Mouse (Mus musculus) lung, postnatal 4 days (tissue): ENCODE measurements around the gene Pbxip1.
"Not testable (repeated sequence)": the region's sequence is repeated elsewhere in the genome, so short reads cannot be mapped to it uniquely, and the experiment has no call there.

Experiments used
- DNase-seq, 2 experiments: peaks; one replicate each; pipeline ENCODE4 v3.0.0; 2021

Pbxip1 gene

DNA sequence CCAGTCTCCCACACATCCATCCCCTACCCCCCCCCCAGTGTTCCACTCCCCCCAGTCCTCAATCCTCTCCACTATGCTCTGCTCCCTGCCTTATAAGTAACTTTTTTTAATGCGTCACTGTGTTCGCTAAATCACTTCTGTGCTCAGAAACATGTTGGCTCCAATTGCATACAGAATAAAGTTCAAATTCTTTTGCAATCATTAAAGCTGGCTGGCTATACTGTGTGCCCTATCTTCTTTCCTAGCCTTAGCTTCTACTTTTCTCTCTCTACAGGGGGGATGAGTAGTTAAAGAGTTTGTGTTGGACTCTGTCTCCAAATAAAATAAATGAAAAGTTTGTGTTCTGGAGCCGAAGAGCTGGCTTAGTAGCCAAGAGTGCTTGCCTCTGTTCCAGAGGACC, 26.8 kb upstream of the Pbxip1 start:
- DNase-seq = no peak

- DNase-seq = no peak
These were observed 25.6 kb upstream of the Pbxip1 start for GRCm38 (mm10) chr3:89410864-89411263.

- peak; percentile 97 to 100 for DNase-seq
These were observed 24.8 kb upstream of the Pbxip1 start, which contains the start of gene Flad1 for GRCm38 (mm10) chr3:89411490-89412393. Gene Flad1, minus strand, starts transcription at chr3:89411870.

- DNase-seq = no peak
These were observed 20.3 kb upstream of the Pbxip1 start for GRCm38 (mm10) chr3:89416158-89416557.

DNA sequence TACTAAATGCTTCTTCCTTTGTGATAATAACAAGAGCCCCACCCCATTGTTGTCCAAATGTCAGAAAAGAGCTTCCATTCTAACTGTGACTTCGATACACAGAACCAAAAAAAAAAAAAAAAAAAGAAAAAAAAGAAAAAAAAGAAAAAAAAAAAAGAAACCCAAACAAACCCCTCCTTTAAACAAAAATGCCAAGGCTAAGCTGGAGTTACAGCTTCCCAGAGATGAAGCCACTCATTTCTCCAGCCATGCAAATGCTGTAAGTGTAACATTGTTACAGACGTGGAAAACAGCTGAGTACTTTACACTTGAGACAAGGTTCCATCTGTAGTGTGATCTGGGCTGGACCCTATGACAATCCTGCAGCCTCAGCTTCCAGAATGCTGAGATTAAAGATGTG, 19.4 kb upstream of the Pbxip1 start:
- no peak for DNase-seq

DNA sequence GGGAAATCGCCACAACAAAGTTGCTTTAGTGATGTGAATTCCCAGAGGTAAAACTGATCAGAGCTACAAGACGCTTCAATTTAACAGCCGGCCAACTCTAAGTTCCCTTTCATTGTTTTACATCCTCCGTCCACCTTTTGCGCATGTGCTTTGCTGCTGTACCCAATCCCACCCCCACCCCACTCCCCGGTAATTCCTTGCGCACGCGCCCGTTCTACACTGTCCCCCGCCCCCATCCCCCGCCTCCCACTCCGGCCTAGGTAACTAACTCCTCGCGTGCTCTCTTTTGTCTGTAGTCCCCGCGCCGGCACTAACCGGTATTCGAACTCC, 18.7 kb upstream of the Pbxip1 start:
- no peak for DNase-seq

GRCm38 (mm10) chr3:89418170-89418860, 18.2 kb upstream of the Pbxip1 start, which contains the start of the genes Cks1b and Shc1:
Gene Cks1b, minus strand, starts transcription at chr3:89418383.
Gene Shc1, plus strand, starts transcription at chr3:89418443.
- DNase-seq = peak; percentile 95 to 98

DNA sequence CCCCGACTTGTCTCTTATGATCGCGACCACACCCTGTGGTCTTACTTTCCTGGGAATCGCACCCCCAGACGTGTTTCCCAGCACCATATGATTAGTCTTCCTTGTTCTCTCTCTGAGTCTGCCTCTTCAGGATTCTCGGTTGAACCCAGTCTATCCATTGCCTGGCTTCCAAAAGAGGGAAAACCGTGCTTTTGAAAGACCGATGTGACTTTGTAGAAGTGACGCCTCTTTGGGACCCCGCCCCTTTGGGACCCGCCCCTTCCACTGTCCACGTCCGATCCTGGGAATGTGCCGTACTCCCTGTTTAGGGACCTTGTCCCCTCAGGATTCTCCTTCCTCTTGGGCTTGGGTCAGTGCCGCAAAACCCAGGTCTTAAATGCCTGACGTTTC, 17.6 kb upstream of the Pbxip1 start:
- DNase-seq = peak; percentile 89 to 90

- DNase-seq = peak; percentile 82 to 84
These were observed 16.9 kb upstream of the Pbxip1 start for GRCm38 (mm10) chr3:89419571-89419970.

- peak; percentile 52 for DNase-seq
These were observed 16.5 kb upstream of the Pbxip1 start for GRCm38 (mm10) chr3:89419981-89420380.

DNA sequence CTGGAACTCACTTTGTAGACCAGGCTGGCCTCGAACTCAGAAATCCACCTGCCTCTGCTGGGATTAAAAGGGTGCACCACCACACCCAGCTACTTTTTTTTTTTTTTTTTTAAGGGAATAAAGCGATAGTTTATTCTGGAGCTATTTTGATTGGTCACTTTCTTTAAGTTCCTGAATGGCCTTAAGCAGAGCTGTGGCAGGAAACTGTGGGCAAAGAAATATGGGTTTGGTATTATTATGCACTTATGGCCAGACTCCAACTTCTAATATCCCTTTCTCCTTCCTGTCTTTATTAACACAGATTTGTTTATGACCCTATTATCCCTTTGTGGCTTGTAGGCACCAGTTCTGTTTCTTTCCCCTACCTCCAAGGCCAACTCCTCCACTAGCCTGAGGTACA, 16.1 kb upstream of the Pbxip1 start:
- DNase-seq = no peak

DNA sequence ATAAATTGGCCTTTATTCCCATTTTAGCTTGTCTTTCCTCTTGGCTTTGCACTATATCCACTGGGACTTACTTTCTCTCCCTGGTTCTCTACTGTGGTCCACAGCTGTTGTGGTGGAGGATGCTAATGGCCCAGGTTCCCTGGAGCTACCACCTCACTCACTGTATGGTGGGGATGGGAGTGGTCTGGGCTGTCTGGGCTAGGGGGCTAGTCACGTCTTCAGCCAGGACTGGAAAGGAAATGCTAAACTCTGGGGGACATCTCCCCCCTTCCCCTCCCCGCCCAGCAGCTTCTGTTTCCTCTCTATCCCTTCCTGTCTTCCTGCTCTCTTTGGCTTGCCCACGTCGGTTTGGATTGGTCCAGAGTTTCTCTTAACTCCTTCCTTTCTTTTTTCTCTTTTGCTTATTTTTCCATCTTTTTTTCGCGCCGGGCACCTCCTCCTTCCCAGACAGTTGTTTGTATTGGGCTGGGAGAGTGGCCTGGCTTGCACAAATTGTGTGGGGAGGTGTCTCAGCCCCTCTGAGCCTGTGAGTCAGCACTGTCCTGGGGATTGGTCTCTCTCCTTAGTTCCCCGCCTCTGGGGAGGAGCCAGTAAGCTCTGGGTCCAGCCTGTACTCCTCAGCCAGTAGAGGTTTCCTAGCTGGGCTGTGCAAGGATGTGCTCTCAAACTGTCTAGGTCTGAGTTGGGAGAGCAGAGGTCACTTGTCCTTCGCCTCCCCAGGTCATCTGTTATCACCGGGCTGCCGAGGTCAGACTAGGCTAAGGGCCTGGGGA, 15.3 kb upstream of the Pbxip1 start:
- DNase-seq = peak; percentile 88 to 93

GRCm38 (mm10) chr3:89421810-89422473, 14.6 kb upstream of the Pbxip1 start:
- DNase-seq = peak; percentile 35 to 63

DNA sequence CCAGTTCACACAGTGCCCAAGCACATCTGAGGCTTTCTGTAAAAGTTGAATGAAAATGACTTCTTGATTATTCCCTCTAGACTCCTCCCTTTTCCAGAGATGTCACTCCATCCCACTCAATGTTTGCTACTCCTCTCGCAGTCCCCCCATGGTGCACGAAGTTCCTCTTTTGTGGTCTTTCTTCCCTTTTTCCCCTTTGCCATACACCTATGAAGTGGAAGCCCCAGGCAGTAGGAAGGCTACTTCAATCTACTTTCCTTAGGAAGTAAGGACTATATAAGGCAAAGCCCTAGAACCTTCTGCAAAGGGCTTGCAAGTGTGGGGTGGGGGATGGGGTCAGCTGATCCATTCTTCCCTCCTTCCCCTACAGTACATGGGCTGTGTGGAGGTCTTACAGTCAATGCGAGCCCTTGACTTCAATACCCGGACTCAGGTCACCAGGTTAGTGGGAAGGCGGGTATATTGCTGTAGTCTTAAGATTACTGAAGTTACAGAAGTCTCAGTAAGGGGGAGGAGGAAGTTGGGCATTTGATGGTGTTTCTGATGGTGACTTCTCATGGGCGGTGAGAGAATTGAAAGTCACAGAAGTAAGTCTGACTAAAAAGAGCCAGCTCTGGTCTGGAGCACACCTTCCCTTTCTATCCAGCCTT, 13.8 kb upstream of the Pbxip1 start:
- no peak for DNase-seq

- DNase-seq = no peak
These were observed 11.9 kb upstream of the Pbxip1 start for GRCm38 (mm10) chr3:89424416-89425140.

GRCm38 (mm10) chr3:89425141-89425525, 11.4 kb upstream of the Pbxip1 start:
- DNase-seq = no peak

DNA sequence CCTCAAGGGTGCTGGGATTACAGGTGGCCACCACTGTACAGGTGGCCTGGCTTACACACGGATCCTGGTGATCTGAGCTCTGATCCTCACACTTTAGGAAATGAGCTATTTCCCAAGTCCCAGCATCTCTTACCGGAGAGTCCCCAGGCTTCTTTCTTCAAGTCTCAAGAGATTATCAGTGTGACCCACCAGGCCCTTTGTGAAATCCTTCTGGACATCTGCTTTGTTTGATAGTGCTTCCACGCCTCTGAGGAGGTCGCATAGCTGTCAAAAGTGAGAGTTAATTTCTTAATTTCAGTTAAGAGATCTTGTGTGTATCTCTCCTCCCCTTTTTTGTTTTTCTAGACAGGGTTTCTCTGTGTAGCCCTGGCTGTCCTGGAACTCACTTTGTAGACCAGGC, 10.6 kb upstream of the Pbxip1 start:
- DNase-seq = no peak

DNA sequence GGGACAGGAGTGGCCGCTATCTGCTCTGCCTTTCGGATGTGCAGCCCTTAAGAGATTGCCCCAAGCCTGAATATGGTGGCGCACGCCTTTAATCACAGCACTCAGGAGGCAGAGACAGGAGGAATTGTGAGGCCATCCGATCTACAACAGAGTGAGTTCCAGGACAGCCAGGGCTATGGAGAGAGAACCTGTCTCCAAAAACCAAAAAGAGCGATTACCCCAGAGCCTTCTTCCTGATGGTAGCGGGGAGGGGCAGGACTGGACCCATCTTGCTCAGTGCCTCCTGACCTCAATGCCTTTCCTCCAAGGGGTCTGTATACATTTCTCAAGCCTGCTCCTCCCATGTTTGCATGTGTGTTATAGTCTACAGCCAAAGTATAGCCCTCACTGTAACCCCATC, 7.5 kb upstream of the Pbxip1 start:
- not testable (repeated sequence) for DNase-seq

DNA sequence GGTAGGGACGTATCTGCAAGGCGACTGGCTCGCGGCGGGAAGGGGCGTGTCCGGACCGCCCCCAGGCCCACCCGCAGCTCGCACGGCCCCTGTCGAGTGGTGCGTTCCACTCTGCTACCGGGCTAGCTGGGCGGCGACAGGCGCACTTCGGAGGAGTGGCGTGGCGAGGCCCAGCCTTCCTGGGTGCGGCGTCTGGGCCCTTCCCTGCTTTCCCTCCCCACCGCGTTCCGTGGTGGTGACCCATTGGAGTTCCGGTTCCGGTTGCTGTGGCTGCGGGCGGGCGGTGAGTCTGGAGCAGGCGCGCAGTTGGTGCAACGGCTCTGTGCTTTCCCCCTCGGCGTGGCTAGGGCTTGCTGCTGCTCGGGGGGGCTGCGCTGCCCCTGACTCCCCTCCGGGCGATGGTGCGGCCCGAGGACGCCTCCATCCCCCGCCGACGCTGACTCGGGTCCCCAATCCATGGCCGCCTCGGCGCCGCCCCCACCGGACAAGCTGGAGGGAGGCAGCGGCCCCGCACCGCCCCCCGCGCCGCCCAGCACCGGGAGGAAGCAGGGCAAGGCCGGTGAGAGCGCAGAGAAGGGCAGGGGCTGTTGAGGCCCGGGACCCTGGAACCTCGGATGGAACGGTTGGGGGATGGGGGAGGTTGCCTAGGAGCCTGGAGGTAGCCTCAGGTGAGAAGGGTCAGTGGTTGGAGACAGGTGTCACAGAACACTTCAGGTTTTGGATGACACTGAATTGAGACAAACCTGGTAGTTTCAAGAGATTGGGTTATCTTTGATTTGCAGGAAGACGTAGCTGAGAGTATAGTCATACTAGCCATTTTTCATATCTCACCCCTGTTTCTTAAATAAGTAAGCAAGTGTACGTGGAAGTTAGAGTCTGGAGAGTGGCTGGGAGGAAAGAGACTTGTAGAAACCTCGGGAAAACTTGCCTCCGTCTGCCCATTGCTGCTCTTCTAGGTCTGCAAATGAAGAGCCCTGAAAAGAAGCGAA, 6.0 kb upstream of the Pbxip1 start, which contains the start of gene Pygo2:
Gene Pygo2 (plus strand): TSS at position 44 of the 989 bp plus-strand sequence.
- peak; percentile 97 to 99 for DNase-seq

DNA sequence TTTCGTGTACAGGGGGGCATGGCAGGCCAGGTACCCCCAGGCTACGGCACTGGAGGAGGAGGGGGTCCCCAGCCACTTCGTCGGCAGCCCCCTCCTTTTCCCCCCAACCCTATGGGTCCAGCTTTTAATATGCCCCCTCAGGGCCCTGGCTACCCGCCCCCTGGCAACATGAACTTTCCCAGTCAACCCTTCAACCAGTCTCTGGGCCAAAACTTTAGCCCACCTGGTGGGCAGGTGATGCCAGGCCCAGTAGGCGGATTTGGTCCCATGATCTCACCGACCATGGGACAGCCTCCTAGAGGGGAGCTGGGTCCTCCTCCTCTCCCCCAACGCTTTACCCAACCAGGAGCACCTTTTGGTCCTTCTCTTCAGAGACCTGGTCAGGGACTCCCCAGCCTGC, 3.9 kb upstream of the Pbxip1 start:
- no peak for DNase-seq
